Mouse (Mus musculus): Measurements from ENCODE around the gene Ppp4c.
A peak's percentile ranks its signal among the peaks of the same experiment; 100 is the strongest.

The Ppp4c gene

GRCm38 (mm10) chr7:126791851-126792720 is at the start of gene Ppp4c:
TSS of gene Ppp4c (minus strand) at chr7:126792496.
- peak; percentile 99 for DNase-seq

GRCm38 (mm10) chr7:126833294-126833693 is 41.0 kb upstream of the Ppp4c start:
- DNase-seq = no peak

GRCm38 (mm10) chr7:126832036-126832598 is 39.8 kb upstream of the Ppp4c start:
- peak; percentile 88 for DNase-seq

GRCm38 (mm10) chr7:126831539-126831938 is 39.2 kb upstream of the Ppp4c start, which contains the start of gene 4930451I11Rik:
TSS of gene 4930451I11Rik (minus strand) at chr7:126831639.
- no peak for DNase-seq

- no peak for DNase-seq
Observed at GRCm38 (mm10) chr7:126825952-126826351, 33.7 kb upstream of the Ppp4c start.

DNA sequence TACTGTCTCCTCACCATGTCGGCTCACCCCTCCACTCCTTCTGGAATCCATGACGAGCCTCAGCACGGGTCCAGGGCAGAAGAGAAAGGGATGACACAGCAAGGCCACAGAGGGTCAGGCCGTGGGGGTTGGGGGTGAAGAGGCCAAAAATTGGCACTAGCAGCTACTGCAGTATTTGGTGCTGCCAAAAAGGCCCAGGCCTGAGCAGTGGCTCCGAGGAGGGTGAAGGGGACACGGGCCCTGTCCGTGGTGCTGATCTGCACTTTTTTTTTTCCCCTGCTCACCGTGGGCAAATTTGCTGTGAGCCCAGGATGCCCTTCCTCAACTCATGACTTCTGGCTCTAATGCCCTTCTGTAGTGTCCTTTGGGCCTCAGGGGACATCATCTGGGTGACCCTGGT is 33.1 kb upstream of the Ppp4c start:
- DNase-seq = no peak

DNA sequence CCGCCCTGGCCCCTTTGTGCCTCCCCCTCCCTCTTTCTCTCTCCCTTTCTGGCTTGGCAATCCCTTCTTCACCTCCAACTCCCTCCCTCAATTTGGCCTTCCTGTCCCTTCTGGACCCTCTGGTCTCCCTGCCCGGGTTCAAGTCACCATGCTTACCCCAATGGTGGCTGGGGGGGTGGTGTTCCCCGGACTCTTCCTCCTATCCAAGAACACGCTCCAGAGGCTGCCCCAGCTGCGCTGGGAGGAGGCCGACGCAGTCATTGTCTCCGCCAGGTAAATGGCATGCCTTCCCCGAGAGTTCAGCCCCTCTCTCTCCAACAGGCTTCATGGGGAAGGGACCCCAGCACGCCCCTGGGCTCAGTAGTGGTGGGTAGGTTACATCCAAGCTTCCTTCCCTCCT is 31.6 kb upstream of the Ppp4c start:
- no peak for DNase-seq

DNA sequence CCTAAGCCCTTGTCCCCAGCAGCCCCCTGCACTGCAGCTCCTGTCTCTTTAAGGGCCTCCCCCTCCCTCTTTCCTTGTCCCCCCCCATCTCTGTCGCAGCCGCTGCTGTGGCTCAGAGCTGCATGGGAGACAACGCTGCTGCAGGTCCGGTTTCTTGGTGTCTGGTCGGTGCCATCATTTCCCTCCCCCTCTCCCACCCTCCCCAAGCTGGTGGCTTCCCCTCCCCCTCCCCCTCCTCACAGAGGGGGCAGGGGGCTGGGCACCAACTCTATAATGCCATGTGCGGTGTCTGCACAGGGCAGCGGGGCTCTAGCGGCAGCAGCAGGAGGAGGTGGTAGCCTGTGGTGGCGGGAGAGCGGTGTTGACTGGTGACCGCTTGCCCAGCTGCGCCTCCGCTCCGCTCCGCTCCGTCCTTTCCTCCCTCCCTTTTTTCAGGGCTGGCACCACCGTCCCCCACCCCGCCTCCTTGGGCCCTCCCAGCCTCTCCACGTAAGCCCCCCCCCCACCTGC is 31.0 kb upstream of the Ppp4c start:
- no peak for DNase-seq

DNA sequence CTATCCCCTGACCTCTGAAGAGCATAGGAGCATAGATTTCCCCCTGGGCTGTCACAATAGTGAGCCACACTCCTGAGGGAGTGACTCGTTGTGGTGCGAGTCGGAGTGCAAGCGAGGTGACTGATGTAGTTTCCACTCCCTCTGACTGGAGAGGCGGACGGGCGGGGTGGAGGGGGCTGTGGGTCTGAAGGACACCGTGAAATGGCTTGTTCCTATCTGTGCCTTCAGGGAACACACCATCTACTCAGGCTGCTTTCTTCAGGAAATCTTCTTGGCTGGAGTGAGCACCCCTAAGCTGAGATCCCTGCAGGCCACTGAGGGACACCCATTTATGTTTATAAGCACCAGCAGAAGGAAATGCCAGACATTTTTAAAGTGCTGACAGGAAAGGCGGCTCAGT is 30.4 kb upstream of the Ppp4c start:
- no peak for DNase-seq

DNA sequence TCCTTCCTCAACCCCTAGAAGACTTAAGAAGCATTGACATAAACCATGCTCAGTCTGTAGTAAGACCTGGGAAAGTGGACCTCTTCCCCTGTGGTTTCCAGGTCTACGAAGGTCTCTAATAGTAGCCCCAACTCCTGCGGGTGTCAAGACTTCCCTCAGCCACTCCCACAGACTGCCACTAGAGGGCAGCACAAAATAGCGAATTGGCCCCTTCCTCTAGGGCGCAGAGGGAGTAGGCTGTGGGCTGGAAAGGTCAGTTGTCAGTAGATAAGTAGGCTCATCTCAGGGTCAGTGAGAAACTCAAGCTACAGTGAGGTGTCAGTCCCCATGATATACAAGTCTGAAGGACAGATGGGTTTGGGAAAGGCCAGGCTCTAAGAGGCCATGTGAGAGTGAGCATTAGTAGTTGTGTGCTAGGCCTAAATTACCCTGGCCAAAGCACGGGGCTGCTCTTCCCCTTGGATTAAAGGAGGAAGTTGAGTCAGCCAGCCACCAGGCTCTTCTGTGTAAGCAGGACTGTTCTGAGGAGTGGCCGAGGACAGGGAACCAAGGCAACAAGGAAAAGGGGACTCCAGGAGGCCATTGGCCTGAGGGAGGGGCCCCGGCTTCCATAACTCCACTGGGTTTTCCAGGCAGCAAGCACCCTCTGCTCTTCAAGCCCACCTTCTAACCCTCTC is 29.7 kb upstream of the Ppp4c start:
- peak; percentile 87 for DNase-seq

DNA sequence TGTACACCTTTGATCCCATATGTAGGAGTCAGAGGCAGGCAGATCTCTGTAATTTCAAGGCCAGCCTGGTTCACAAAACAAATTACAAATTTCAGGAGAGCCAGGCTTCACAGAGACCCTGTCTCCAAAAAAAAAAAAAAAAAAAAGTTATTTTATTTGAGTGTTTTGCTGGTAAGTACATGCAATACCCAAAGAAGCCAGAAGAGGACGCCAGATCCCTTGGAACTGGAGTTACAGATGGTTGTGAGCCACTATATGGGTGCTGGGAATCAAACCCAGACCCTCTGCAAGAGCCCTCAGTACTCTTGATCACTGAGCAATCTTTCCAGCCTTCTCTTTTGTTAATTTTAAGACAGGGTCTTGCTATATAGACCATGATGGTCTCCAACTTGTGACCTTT is 26.5 kb upstream of the Ppp4c start:
- DNase-seq = no peak

DNA sequence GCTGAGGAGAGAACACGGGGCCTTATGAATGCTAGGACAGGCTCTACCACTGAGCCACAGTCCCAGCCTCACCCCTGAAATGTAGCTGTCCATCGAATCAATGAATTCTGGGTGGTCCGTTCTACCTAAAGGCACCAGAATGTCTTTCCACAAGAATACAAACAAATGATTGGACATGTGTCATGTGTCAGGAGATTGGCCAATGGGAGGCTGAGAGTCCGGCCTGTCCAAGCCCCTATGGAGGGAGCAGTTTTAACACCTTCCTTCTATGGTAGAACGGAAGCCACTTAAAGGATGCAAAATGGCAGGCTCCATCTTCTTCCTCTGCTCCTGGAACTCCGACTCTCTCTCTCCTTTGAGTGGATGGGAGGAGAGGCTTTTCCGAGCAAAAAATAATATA is 25.3 kb upstream of the Ppp4c start:
- no peak for DNase-seq

GRCm38 (mm10) chr7:126816494-126816893 is 24.2 kb upstream of the Ppp4c start:
- no peak for DNase-seq

DNA sequence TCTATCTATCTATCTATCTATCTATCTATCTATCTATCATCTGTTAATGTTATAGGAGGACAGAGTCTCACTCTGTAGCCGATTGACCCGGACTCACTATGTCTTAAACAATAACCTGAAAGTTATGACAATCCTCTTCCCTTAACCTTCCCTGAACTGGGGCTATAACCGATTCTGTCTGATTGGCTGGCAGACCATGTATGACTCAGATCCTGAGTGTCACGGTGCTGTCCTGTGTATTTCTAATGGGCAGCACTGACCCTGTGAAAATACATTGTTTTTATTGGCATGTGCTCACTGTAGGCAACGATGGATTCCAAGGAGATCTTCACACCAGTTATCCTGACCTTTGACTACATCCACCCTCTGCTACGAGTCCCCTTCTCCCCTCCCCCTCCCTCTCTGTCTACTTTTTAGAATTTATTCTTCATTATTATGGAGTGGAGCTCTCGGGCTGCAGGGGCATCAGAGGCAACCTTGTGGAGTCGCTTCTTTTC is 23.5 kb upstream of the Ppp4c start:
- DNase-seq = no peak

- DNase-seq = no peak
Observed at GRCm38 (mm10) chr7:126809723-126810369, 17.6 kb upstream of the Ppp4c start.

- peak; percentile 91 for DNase-seq
Observed at GRCm38 (mm10) chr7:126808703-126809455, 16.6 kb upstream of the Ppp4c start.

DNA sequence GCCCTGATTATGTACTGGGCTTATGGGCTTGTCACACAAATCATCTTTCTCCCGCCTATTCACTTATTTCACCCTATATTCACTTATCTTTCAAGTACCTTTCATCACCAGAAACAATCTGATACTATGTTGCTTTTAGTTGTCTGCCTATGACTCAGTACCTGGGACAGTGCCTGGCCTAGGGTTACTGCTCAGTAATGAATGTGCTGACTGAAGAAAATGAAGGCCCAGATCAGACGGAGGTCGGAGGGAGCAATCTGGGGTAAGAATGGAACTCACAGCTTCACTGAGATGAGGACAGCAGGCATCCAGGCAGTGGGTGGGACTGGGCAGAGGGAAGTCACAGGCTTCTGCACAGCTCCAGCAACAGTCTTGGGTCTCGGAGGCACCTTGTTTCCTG is 15.1 kb upstream of the Ppp4c start:
- DNase-seq = no peak

- peak; percentile 61 for DNase-seq
Observed at GRCm38 (mm10) chr7:126806956-126807355, 14.7 kb upstream of the Ppp4c start.

GRCm38 (mm10) chr7:126803751-126804150 is 11.5 kb upstream of the Ppp4c start:
- no peak for DNase-seq

DNA sequence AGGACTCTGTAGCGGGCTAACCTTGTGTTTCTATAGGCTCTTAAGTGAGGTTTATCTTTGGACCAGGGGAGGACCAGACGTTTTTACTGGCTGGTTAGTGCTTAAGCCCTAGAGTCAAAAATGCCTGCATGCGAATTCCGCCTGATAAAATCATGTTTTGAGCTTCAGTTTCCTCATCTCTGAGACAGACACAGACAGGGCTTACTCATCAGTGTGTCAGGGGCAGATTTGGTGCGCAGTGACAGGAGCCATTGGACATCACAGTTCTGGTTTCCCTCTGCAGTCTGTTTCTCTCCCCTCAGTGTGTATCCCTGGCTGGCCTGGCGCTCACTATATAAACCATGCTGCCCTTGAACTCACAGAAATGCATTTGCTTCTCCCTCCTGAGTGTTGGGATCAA is 10.9 kb upstream of the Ppp4c start:
- no peak for DNase-seq

DNA sequence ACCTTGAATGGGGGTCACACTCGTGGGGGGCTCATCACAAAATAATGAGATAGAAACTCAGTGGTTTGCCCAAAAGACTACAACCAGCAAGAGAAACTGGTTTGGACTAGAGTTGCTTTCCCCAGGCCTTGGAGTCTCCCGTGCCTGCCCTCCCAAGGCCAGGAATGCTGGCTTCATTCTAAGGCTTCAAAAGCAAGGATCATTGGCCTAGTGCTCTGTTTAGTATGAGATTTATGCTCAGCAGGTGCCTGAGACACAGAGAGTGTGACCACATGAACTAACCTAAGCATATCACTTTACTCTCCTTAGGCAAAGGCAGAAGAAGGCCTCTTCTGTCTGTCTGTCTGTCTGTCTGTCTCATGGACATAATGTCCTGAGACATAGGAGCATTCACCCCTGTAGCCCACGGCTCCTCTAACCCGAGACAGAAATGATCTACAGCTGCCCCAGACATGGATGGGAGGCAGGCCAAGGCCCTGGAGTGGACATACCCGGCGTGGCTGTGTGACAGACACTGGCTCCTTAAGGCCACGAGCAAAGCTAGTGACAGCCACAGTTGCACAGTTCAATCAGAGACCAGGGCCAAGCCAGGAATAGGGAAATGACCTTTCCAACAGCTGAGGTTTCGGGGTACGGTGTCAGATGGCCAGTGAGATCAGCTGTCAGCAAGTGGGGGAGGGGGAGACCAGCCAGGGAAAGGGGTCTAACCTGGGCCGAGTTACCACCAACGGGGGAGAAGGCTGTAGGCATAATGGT is 10.0 kb upstream of the Ppp4c start:
- DNase-seq = no peak

DNA sequence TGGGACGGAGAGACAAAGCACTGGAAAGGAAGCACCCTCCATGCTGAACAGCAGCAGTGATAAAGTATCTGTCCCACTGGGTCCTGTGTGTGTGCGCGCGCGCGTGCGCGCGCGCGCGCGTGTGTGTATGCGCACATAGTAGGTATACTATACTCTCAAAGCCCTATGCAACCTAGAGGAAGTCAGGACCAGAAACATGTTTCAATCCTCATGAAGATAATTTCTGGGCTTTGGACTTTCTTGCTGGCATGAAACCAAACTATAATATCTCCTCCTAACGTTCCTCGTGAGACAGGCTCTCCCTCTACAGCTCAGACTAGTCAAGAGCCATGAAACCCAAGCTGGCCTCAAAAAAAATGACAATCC is 8.7 kb upstream of the Ppp4c start:
- DNase-seq = no peak
